Mouse (Mus musculus) kidney, postnatal 4 days (tissue): ENCODE results near the gene Prrt2.

ENCODE experiments used
- DNase-seq, 2 experiments: peaks; one replicate each; pipeline ENCODE4 v3.0.0; 2021; ENCODE audit warnings: mixed read lengths in 2 of 2

The Prrt2 gene

GRCm38 (mm10) chr7:126996449-126996848 lies 24.6 kb downstream of the Prrt2 start:
- DNase-seq = peak in 1 of 2 experiments; percentile 31

- no peak for DNase-seq
Measured at GRCm38 (mm10) chr7:126988816-126989215, 32.2 kb downstream of the Prrt2 start.

- peak; percentile 72 to 82 for DNase-seq
Measured at GRCm38 (mm10) chr7:126986319-126986718, 34.7 kb downstream of the Prrt2 start.

- no peak for DNase-seq
Measured at GRCm38 (mm10) chr7:126984667-126985444, 36.2 kb downstream of the Prrt2 start.

- no peak for DNase-seq
Measured at GRCm38 (mm10) chr7:126983113-126983512, 37.9 kb downstream of the Prrt2 start.

- DNase-seq = no peak
Measured at GRCm38 (mm10) chr7:126982054-126982453, 39.0 kb downstream of the Prrt2 start.

- no peak for DNase-seq
Measured at GRCm38 (mm10) chr7:126981601-126982000, 39.4 kb downstream of the Prrt2 start.

GRCm38 (mm10) chr7:126978841-126979240 lies 42.2 kb downstream of the Prrt2 start:
- no peak for DNase-seq

GRCm38 (mm10) chr7:126976878-126977459 lies 44.0 kb downstream of the Prrt2 start:
- DNase-seq = no peak

- DNase-seq = peak; percentile 99
Measured at GRCm38 (mm10) chr7:126975950-126976866, 44.8 kb downstream of the Prrt2 start, which contains the start of gene Cdiptos. Gene Cdiptos, minus strand, starts transcription at chr7:126976098.

- no peak for DNase-seq
Measured at GRCm38 (mm10) chr7:126975893-126975949, 45.3 kb downstream of the Prrt2 start, which contains the start of gene Cdipt. Gene Cdipt, plus strand, starts transcription at chr7:126975914.

GRCm38 (mm10) chr7:126975493-126975892 lies 45.5 kb downstream of the Prrt2 start:
- no peak for DNase-seq
